Mouse (Mus musculus) myocyte (in vitro differentiated cells): ENCODE results near the gene Srarp. TPM values are rescaled to one million over a fixed set of nuclear protein-coding genes. Genes with fewer than 3 reads are reported as not detected.
A peak's percentile ranks its signal among the peaks of the same experiment; 100 is the strongest.

ENCODE experiments used
- H3K27me3 ChIP-seq: one replicate; pipeline ENCODE4 v1.6.1; 2011; ENCODE audit not compliant: control insufficient read depth, insufficient read depth, insufficient read length
- H3K36me3 ChIP-seq: one replicate; pipeline ENCODE4 v1.6.1; 2011; ENCODE audit not compliant: control insufficient read depth, insufficient read depth
- H3K4me2 ChIP-seq: one replicate; pipeline ENCODE4 v1.6.1; 2011; ENCODE audit warnings: low read depth, control low read depth
- H3K4me3 ChIP-seq: one replicate; pipeline ENCODE4 v1.5.1; 2011; ENCODE audit warnings: mild to moderate bottlenecking, control low read depth, moderate library complexity
- H3K79me2 ChIP-seq: one replicate; pipeline ENCODE4 v1.6.1; 2011; ENCODE audit not compliant: control insufficient read depth, insufficient read depth
- H3ac ChIP-seq: one replicate; pipeline ENCODE4 v1.6.1; 2011; ENCODE audit not compliant: control insufficient read depth, insufficient read length
- CEBPB ChIP-seq: IDR thresholded peaks from 2 replicates; pipeline ENCODE4 v1.6.1; 2011; ENCODE audit warnings: mild to moderate bottlenecking, moderate library complexity; ENCODE audit not compliant: poor library complexity, insufficient read depth, severe bottlenecking
- E2F4 ChIP-seq: IDR thresholded peaks from one replicate; pipeline ENCODE4 v1.6.1; 2011; ENCODE audit warnings: mild to moderate bottlenecking, control low read depth, moderate library complexity; ENCODE audit not compliant: insufficient read depth
- MAX ChIP-seq: IDR thresholded peaks from one replicate; pipeline ENCODE4 v1.6.1; 2011; ENCODE audit warnings: low read depth, mild to moderate bottlenecking, control low read depth
- MYOD1 ChIP-seq, 3 experiments: IDR thresholded peaks; one replicate each; pipeline ENCODE4 v1.6.1; 2011; ENCODE audit warnings: control low read depth in 2 of 3, low read depth in 2 of 3, mild to moderate bottlenecking in 2 of 3, moderate library complexity in 1 of 3; ENCODE audit not compliant: insufficient read length in 2 of 3, control insufficient read depth in 1 of 3
- MYOG ChIP-seq, 3 experiments: IDR thresholded peaks; one replicate each; pipeline ENCODE4 v1.6.1; 2011; ENCODE audit warnings: control low read depth in 2 of 3, low read depth in 2 of 3, mild to moderate bottlenecking in 2 of 3; ENCODE audit not compliant: insufficient read length in 2 of 3, control insufficient read depth in 1 of 3, insufficient read depth in 1 of 3
- POLR2A ChIP-seq: IDR thresholded peaks from one replicate; pipeline ENCODE4 v1.6.1; 2011; ENCODE audit warnings: low read depth, mild to moderate bottlenecking, control low read depth, moderate library complexity; ENCODE audit not compliant: insufficient read length
- POLR2AphosphoS2 ChIP-seq: IDR thresholded peaks from one replicate; pipeline ENCODE4 v1.6.1; 2011; ENCODE audit warnings: low read depth, control low read depth; ENCODE audit not compliant: insufficient read length
- REST ChIP-seq: IDR thresholded peaks from one replicate; pipeline ENCODE4 v1.6.1; 2011; ENCODE audit warnings: mild to moderate bottlenecking, control low read depth, moderate library complexity; ENCODE audit not compliant: insufficient read depth, insufficient read length
- SRF ChIP-seq: IDR thresholded peaks from one replicate; pipeline ENCODE4 v1.6.1; 2011; ENCODE audit warnings: low read depth; ENCODE audit not compliant: control insufficient read depth, insufficient read length
- TCF12 ChIP-seq: IDR thresholded peaks from one replicate; pipeline ENCODE4 v1.6.1; 2011; ENCODE audit warnings: mild to moderate bottlenecking, control low read depth; ENCODE audit not compliant: poor library complexity, insufficient read depth, severe bottlenecking
- TCF3 ChIP-seq: IDR thresholded peaks from one replicate; pipeline ENCODE4 v1.6.1; 2011; ENCODE audit warnings: low read depth, control low read depth; ENCODE audit not compliant: insufficient read length
- USF1 ChIP-seq: IDR thresholded peaks from one replicate; pipeline ENCODE4 v1.6.1; 2011; ENCODE audit warnings: low read depth, mild to moderate bottlenecking, control low read depth, moderate library complexity
- polyA plus RNA-seq: library from polyadenylated mRNA; unstranded; fragments of >200 nt; fragmentation: generic; extraction: Trizol; gene quantifications from one replicate; pipeline ENCODE4 v1.2.1, GENCODE M21; 2012; ENCODE audit warnings: missing spikeins

Srarp gene
- polyA plus RNA-seq, 1 experiment = not detected

DNA sequence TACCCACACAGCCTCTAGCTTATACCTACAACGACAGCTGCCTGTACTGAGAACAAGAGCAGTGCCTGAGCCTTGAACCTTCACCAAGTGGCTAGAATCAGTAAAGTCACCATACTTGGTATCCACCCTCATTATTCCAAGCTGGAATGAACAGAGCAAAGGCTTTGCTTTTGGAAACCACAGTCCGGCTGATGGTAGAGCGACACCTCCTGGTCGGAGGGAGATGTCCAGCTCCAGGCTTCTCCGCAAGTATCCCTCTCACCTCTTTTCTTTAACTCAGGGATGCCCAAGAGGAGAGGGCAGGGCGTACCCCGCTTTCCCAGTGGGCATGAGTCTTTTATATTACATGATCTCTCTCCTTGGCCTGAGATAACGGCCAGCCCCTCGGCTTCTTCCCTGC is 6.1 kb downstream of the Srarp start:
- Histone ChIP-seq H3K27me3 (no peaks in the 10 kb centered on the region), H3K4me3 (no peak overlapping the region), H3K4me2 (no peak overlapping the region), H3K36me3 (no peaks in the 10 kb centered on the region), H3ac (no peak overlapping the region), H3K79me2 (no peaks in the 10 kb centered on the region)
- TF ChIP-seq MYOG (IDR thresholded peaks at IDR 0.05; ENCODE audit: control insufficient read depth in 1 of 3, insufficient read depth in 1 of 3, insufficient read length in 2 of 3, low read depth in 2 of 3) = no peak
- TF ChIP-seq POLR2AphosphoS2 = no peak
- TF ChIP-seq POLR2A = no peak
- TF ChIP-seq E2F4 = no peak
- no peak for TF ChIP-seq USF1
- no peak for TF ChIP-seq TCF3
- no peak for TF ChIP-seq TCF12

GRCm38 (mm10) chr4:141429381-141429780 is 6.5 kb downstream of the Srarp start:
- TF ChIP-seq MYOD1 (IDR thresholded peaks at IDR 0.05; ENCODE audit: control insufficient read depth in 1 of 3, insufficient read length in 2 of 3, low read depth in 2 of 3) = no peak
- TF ChIP-seq REST = no peak
- no peak for TF ChIP-seq POLR2A
- no peak for TF ChIP-seq CEBPB
- TF ChIP-seq POLR2AphosphoS2 = no peak
- TF ChIP-seq TCF3 = no peak
- TF ChIP-seq USF1 = no peak
- TF ChIP-seq MYOG (IDR thresholded peaks at IDR 0.05; ENCODE audit: control insufficient read depth in 1 of 3, insufficient read depth in 1 of 3, insufficient read length in 2 of 3, low read depth in 2 of 3) = no peak
- TF ChIP-seq TCF12 = no peak
- TF ChIP-seq MAX = no peak
- no peak for TF ChIP-seq SRF
- Histone ChIP-seq H3K4me3 (no peak overlapping the region), H3K4me2 (no peak overlapping the region), H3K27me3 (no peaks in the 10 kb centered on the region), H3K36me3 (no peaks in the 10 kb centered on the region), H3K79me2 (no peaks in the 10 kb centered on the region), H3ac (no peak overlapping the region)

DNA sequence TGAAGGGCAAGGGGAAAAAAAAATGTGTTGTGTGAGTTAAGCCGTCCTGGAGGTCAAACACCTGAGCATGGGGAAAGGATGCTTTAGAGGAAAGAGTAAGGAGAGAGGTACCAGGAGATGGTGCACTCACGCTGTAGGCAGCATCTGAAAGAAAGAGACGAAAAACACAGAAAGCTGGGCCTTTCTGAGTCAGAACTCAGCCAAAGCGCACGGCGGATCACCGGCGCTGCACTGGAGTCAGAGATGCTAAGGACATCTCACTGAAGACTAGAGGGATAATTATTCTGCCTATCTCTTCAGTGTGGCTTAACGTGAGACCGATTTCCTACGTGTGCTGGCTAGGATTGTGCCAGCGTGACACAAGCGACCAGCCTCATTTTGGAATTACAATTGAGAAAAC is 8.0 kb downstream of the Srarp start:
- H3K4me2 ChIP-seq = no peak overlapping the region
- no peaks in the 10 kb centered on the region for H3K79me2 ChIP-seq
- no peak overlapping the region for H3ac ChIP-seq
- no peaks in the 10 kb centered on the region for H3K36me3 ChIP-seq
- no peak overlapping the region for H3K4me3 ChIP-seq
- no peaks in the 10 kb centered on the region for H3K27me3 ChIP-seq
- TF ChIP-seq TCF12 (no peak), E2F4 (no peak), CEBPB (no peak), TCF3 (no peak), POLR2A (no peak), MYOG (IDR thresholded peaks at IDR 0.05; ENCODE audit: control insufficient read depth in 1 of 3, insufficient read depth in 1 of 3, insufficient read length in 2 of 3, low read depth in 2 of 3) (no peak), SRF (no peak), MAX (no peak), USF1 (no peak), REST (no peak), MYOD1 (IDR thresholded peaks at IDR 0.05; ENCODE audit: control insufficient read depth in 1 of 3, insufficient read length in 2 of 3, low read depth in 2 of 3) (no peak), POLR2AphosphoS2 (no peak)

DNA sequence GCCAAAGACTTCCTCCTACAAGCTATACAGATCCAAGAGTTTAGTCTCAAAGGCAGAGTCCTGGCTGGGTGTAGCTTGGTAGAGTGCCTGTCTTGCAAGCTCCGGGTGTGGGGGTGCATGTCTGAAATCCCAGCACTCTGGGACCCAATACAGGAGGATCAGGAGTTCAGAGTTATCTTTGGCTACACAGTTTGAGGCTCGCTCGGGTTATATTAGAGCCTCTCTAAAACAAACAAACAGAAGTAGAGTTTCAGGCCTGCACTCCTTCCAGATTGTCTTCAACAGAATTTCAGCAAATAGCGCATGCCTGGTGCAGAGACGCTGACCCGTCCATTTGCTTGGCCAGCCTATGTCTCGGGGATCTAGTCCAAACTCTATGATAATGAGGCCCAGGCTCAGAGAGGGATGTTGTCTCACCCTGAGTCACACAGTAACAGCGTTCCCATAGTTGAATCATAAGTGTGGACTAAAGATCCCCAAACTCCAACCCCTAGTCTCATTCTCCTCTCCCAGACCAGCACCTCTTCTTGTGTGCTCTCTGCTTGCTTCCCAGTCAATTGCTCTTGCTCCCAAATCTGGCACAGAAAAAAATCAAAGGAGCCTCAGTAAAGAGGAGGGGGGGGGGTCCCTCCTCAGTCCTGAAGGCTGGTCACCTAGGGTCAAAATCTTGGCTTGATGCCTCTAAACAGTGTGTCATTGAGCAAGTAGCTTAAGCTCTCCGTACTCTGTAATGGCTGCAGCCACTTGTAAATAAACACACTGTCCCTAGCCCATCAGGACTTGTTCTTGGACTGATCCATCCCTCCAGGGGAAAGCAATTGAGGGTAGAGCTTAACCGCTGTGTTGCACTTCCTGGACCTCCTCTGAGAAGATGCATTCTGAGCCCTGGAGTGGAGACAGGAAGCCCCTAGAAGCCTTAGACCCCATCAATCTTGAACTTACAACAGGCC is 8.8 kb downstream of the Srarp start:
- no peak for TF ChIP-seq CEBPB
- TF ChIP-seq MYOG (IDR thresholded peaks at IDR 0.05; ENCODE audit: control insufficient read depth in 1 of 3, insufficient read depth in 1 of 3, insufficient read length in 2 of 3, low read depth in 2 of 3) = no peak
- no peak for TF ChIP-seq TCF12
- TF ChIP-seq SRF = no peak
- no peak for TF ChIP-seq E2F4
- TF ChIP-seq POLR2A = no peak
- no peak for TF ChIP-seq MYOD1 (IDR thresholded peaks at IDR 0.05; ENCODE audit: control insufficient read depth in 1 of 3, insufficient read length in 2 of 3, low read depth in 2 of 3)
- TF ChIP-seq REST = no peak
- TF ChIP-seq USF1 = no peak
- TF ChIP-seq POLR2AphosphoS2 = no peak
- no peak for TF ChIP-seq TCF3
- Histone ChIP-seq H3K27me3 (no peaks in the 10 kb centered on the region), H3ac (no peak overlapping the region), H3K4me2 (peak overlapping the region; percentile 91), H3K79me2 (no peaks in the 10 kb centered on the region), H3K36me3 (no peaks in the 10 kb centered on the region), H3K4me3 (peak overlapping the region; percentile 28)
